Mouse (Mus musculus) testis, adult 2 months (tissue): ENCODE measurements at regions not wholly inside any gene's neighbourhood (a gene's known extent, or its start where the extent isn't known, plus 50 kb on each side); places are given as distances from the start of the nearest gene placed in this dataset.

Experiments used
- CTCF ChIP-seq: fragments of 200-500 bp; IDR thresholded peaks from 2 replicates; pipeline ENCODE4 v1.5.1; 2012; ENCODE audit warnings: low read depth, mild to moderate bottlenecking, inconsistent platforms, low read length, moderate library complexity; ENCODE audit not compliant: control insufficient read depth, insufficient read depth, insufficient replicate concordance
- POLR2A ChIP-seq: fragments of 200-500 bp; IDR thresholded peaks from 2 replicates; pipeline ENCODE4 v1.6.1; 2012; ENCODE audit warnings: low read depth, mild to moderate bottlenecking, inconsistent platforms, low read length, moderate library complexity; ENCODE audit not compliant: control insufficient read depth

DNA sequence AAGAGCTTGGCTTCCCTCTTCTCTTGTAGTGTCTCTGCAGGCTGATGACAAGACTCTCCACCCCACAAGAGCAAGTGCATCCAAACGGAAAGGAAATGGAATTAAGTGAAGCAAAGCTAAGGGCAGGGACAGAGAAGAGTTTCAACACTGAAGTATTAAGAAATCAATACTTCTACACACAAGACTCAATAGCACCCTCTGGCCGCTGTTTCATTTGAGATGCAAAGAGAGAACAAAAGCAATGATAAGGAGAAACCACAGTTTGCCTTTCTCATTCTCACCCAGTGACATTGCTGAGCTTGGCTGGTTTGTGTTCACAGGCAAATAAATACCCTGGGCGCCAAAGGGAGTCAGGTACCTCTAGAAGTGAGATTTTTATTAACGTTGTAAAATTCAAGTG lies 171.8 kb upstream of the Foxd3 start:
- TF ChIP-seq POLR2A (no peak), CTCF (no peak)
